Mouse (Mus musculus) heart, embryonic 12.5 days (tissue): ENCODE results near the gene Adprh. TPM values are rescaled to one million over a fixed set of nuclear protein-coding genes. Genes with fewer than 3 reads are reported as not detected.

Experiments
- polyA plus RNA-seq: library from polyadenylated mRNA; unstranded; fragments of >200 nt; fragmentation: Nextera tagmentation; extraction: Ambion mirVana; gene quantifications from 2 replicates; pipeline ENCODE4 v1.2.1, GENCODE M21; 2016

Gene Adprh
- polyA plus RNA-seq, 1 experiment from 2014 or later = 115 TPM

Other genes starting within 250 kb of the Adprh start
- not detected in 2 replicates for gene Nr1i2, start 157.9 kb downstream of the Adprh start, polyA plus RNA-seq
- 0.09 TPM in 1 of 2 replicates, not detected in the other for gene Maats1, start 110.6 kb downstream of the Adprh start, polyA plus RNA-seq
- 301 and 307 TPM in 2 replicates for gene Cox17, start 105.7 kb downstream of the Adprh start, polyA plus RNA-seq
- 2.5 and 3.8 TPM in 2 replicates for gene Gm21987, start 105.7 kb downstream of the Adprh start, polyA plus RNA-seq
- gene Popdc2, start 90.5 kb downstream of the Adprh start, polyA plus RNA-seq = 308 and 330 TPM in 2 replicates
- 0.17 and 0.28 TPM in 2 replicates for gene Pla1a, start 19.6 kb downstream of the Adprh start, polyA plus RNA-seq
- 0.60 and 0.73 TPM in 2 replicates for gene Cd80, start 2.9 kb upstream of the Adprh start, polyA plus RNA-seq
- gene Timmdc1, start 70.0 kb upstream of the Adprh start, polyA plus RNA-seq = 33.5 and 35.6 TPM in 2 replicates
- 40.5 and 42.0 TPM in 2 replicates for gene Poglut1, start 97.6 kb upstream of the Adprh start, polyA plus RNA-seq
- gene Tmem39a, start 106.0 kb upstream of the Adprh start, polyA plus RNA-seq = 66.2 and 74.5 TPM in 2 replicates